Mouse (Mus musculus): ENCODE results near the gene Gm21304.
"Not testable (repeated sequence)": the region's sequence is repeated elsewhere in the genome, so short reads cannot be mapped to it uniquely, and the experiment has no call there.

Gm21304 gene

GRCm38 (mm10) chr10:104168215-104168614 is at the start of gene Gm21304:
TSS of gene Gm21304 (plus strand) at chr10:104168515.
- not testable (repeated sequence) for DNase-seq (ENCODE audit: low spot score)

GRCm38 (mm10) chr10:104142687-104143086 is 25.6 kb upstream of the Gm21304 start, which contains the start of gene Gm21293:
TSS of gene Gm21293 (plus strand) at chr10:104142987.
- DNase-seq (ENCODE audit: low spot score): not testable (repeated sequence)

DNA sequence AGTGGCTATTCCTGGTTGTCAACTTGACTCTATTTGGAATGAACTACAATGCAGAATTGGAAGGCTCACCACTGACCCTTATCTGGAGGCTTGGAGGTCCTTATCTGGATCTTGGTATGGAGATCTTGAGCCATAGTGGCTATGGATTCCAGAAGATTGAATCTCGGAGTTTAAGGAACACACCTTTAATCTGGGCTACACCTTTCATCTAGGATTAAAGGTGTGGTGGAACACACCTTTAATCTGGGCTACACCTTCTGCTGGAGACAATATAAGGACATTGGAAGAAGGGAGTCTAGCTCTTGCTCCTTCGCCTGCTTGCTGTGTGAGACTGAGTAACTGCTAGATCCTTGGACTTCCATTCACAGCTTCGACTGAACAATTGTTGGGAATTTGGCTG is 17.1 kb upstream of the Gm21304 start, which contains the start of gene Gm6763:
Gene Gm6763, plus strand, starts transcription at position 301 of the 400 bp plus-strand sequence.
- DNase-seq (ENCODE audit: low spot score): not testable (repeated sequence)

DNA sequence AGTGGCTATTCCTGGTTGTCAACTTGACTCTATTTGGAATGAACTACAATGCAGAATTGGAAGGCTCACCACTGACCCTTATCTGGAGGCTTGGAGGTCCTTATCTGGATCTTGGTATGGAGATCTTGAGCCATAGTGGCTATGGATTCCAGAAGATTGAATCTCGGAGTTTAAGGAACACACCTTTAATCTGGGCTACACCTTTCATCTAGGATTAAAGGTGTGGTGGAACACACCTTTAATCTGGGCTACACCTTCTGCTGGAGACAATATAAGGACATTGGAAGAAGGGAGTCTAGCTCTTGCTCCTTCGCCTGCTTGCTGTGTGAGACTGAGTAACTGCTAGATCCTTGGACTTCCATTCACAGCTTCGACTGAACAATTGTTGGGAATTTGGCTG is 8.6 kb upstream of the Gm21304 start, which contains the start of gene Gm8764:
Gene Gm8764, plus strand, starts transcription at position 301 of the 400 bp plus-strand sequence.
- not testable (repeated sequence) for DNase-seq (ENCODE audit: low spot score)

DNA sequence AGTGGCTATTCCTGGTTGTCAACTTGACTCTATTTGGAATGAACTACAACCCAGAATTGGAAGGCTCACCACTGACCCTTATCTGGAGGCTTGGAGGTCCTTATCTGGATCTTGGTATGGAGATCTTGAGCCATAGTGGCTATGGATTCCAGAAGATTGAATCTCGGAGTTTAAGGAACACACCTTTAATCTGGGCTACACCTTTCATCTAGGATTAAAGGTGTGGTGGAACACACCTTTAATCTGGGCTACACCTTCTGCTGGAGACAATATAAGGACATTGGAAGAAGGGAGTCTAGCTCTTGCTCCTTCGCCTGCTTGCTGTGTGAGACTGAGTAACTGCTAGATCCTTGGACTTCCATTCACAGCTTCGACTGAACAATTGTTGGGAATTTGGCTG is 8.4 kb downstream of the Gm21304 start, which contains the start of gene Gm21312:
Gene Gm21312, plus strand, starts transcription at position 301 of the 400 bp plus-strand sequence.
- not testable (repeated sequence) for DNase-seq (ENCODE audit: low spot score)

- DNase-seq (ENCODE audit: low spot score): not testable (repeated sequence)
Measured at GRCm38 (mm10) chr10:104185233-104185632, 16.9 kb downstream of the Gm21304 start, which contains the start of gene Gm20765. TSS of gene Gm20765 (plus strand) at chr10:104185533.

GRCm38 (mm10) chr10:104193742-104194141 is 25.4 kb downstream of the Gm21304 start, which contains the start of gene Gm4340:
TSS of gene Gm4340 (plus strand) at chr10:104194042.
- not testable (repeated sequence) for DNase-seq (ENCODE audit: low spot score)

- DNase-seq (ENCODE audit: low spot score): no peak
Measured at GRCm38 (mm10) chr10:104209655-104210054, 41.3 kb downstream of the Gm21304 start.

DNA sequence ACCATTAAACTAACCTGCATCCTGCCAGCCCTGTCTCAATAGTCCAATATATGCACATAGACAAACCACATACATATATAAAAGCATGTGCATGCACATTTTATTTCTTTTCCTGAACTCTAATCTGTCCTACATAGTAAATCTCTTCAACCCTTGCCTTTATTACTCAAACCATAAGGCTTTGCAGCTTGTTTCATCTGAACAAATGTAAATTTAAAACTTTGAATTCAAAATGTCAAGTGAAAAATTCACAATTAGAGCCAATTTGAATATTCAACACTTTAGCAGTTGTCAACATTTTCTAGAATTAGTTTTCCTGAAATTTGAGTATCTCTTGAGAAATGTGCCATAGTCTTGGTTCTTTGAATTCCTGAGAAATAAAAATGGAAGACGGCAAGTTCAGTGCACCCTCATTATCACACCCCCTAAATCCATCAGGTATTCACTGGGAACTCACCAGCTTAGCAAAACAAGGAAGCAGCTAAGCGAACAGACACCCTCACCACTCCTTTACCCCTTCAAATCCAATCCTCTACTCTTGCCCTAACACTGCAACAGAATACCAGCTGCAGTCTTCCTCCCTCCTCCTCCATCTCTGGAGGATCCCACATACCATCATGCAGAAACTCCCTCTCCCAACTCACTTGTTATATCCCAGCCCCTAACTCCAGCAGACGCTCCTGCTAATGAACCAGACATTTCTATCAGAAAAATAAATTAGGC is 42.1 kb downstream of the Gm21304 start:
- no peak for DNase-seq (ENCODE audit: low spot score)

- DNase-seq (ENCODE audit: low spot score): no peak
Measured at GRCm38 (mm10) chr10:104214527-104214926, 46.2 kb downstream of the Gm21304 start.
